Mouse (Mus musculus): Measurements from ENCODE around the gene Jsrp1.
A peak's percentile ranks its signal among the peaks of the same experiment; 100 is the strongest.

Gene Jsrp1

DNA sequence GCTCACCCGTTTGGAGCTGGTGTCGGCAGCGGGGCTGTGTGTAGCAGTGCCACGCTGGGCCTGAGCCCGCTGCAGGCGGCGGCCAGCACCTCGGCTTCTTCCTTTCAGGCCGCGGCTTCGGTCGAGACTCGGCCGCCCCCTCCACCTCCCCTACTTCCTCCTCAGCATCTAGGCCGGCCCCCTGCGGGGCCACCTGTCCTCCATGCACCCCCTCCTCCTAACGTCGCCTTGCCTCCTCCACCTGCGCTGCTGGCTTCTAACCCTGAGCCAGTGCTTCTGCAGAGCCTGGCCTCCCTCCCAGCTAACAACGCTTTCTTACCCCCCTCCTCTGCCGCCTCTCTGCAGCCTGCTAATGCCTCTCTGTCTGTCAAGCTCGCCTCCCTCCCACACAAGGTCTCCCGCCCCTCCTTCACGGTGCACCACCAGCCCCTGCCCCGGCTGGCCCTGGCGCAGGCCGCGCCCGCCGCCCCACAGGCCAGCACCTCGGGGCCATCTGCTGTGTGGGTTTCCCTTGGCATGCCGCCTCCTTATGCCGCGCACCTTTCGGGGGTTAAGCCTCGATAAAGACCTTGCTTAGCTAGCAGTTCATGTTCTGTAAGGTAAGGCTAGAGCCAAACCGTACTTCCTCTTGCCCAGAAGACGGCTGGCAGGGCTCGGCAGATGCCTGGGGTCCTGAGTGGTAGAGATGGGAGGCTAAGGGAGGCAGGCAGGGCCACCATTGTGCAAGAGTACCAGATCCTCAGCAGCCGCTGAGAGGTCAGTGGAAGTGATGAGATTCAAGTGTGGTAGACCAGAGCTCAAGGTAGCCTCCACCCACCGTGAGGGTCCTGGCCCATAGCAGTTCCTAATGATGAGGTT lies 20.9 kb downstream of the Jsrp1 start:
- DNase-seq (ENCODE audit: low spot score in 2 of 2): no peak

GRCm38 (mm10) chr10:80791476-80792174 lies 21.7 kb downstream of the Jsrp1 start:
- no peak for DNase-seq (ENCODE audit: low spot score in 2 of 2)

DNA sequence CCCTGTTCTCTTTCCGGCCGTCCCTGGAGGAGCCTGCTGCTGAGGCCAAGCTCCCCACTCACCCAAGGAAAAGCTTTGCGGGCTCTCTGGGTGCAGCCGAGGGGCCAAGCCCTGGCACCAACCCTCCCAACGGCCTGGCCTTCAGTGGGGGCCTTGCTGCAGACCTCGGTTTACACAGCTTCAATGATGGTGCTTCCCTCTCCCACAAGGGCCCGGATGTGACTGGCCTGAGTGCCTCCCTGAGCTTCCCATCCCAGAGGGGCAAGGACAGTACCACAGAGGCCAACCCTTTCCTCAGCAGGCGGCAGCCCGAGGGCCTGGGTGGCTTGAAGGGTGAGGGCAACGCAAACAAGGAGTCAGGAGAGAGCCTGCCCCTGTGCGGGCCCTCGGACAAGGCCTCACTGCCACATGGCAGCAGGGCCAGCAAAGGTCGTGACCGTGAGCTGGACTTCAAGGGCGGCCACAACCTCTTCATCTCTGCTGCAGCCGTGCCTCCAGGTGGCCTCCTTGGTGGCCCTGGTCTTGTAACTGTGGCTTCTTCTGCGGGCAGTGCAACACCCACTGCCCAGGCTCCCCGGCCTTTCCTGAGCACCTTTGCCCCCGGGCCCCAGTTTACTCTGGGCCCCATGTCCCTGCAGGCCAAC lies 22.4 kb downstream of the Jsrp1 start:
- no peak for DNase-seq (ENCODE audit: low spot score in 2 of 2)

GRCm38 (mm10) chr10:80787517-80787916 lies 25.8 kb downstream of the Jsrp1 start:
- no peak for DNase-seq (ENCODE audit: low spot score in 2 of 2)

DNA sequence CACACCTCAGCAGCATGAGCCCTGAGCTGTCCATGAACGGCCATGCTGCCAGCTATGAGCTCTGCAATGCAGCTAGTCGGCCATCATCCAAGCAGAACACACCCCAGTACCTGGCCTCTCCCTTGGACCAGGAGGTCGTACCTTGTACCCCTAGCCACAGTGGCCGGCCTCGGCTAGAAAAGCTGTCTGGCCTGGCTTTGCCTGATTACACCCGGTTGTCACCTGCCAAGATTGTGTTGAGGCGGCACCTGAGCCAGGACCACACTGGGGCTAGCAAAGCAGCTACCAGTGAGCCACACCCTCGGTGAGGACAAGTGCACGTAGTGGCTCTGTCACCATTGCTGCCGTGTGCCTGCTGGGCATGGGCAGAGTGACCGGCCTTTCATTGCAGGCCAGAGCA lies 27.3 kb downstream of the Jsrp1 start:
- DNase-seq (ENCODE audit: low spot score in 2 of 2): no peak

GRCm38 (mm10) chr10:80784871-80785270 lies 28.4 kb downstream of the Jsrp1 start:
- peak in 1 of 2 experiments; percentile 28 for DNase-seq (ENCODE audit: low spot score in 2 of 2)

GRCm38 (mm10) chr10:80784302-80784701 lies 29.0 kb downstream of the Jsrp1 start:
- DNase-seq (ENCODE audit: low spot score in 2 of 2): no peak

- DNase-seq (ENCODE audit: low spot score in 2 of 2): no peak
Measured at GRCm38 (mm10) chr10:80779565-80779964, 33.7 kb downstream of the Jsrp1 start.

- DNase-seq (ENCODE audit: low spot score in 2 of 2): no peak
Measured at GRCm38 (mm10) chr10:80777123-80777522, 36.2 kb downstream of the Jsrp1 start.

- DNase-seq (ENCODE audit: low spot score in 2 of 2): no peak
Measured at GRCm38 (mm10) chr10:80776358-80776869, 36.9 kb downstream of the Jsrp1 start.

GRCm38 (mm10) chr10:80775731-80776130 lies 37.6 kb downstream of the Jsrp1 start:
- DNase-seq (ENCODE audit: low spot score in 2 of 2): no peak

DNA sequence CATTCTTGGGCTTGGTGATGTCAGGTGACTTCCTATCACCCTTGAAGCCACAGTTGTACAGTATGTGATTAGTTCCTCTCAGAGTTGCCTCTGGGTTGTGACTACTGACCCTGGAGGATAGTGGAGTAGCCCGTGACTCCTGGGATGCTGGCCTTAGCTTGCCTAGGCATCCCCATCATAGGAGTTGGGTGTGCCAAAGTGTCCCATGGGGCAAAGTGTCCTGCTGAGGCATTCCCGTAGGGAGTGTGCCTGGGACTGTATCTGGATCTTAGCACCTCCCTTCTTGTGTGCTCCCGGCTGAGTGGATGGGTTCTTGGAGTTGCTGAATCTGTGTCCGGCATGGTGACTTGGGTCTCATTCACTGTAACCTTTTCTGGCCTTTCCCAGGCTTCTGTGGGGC lies 38.3 kb downstream of the Jsrp1 start:
- no peak for DNase-seq (ENCODE audit: low spot score in 2 of 2)

- DNase-seq (ENCODE audit: low spot score in 2 of 2): peak; percentile 92 to 95
Measured at GRCm38 (mm10) chr10:80774549-80774948, 38.7 kb downstream of the Jsrp1 start.

DNA sequence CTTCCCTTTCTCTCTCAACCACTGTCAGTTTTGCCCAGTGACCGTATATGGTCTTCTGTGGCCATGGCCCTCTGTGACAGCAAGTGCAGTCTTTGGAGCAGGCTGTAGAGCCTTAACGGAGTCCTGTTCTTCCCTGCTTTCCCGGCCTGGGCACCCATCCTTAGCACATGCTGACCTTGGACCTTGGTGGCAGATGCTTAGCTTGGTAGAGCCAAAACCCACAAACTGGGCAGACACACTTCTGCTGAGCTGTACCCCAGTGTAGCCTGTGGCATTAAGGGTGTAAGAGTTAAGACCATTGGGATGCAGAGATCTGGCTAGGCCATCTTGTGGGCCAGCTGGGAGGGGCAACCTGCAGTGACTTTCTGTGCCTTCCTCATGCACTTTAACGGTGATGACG lies 39.5 kb downstream of the Jsrp1 start:
- no peak for DNase-seq (ENCODE audit: low spot score in 2 of 2)

DNA sequence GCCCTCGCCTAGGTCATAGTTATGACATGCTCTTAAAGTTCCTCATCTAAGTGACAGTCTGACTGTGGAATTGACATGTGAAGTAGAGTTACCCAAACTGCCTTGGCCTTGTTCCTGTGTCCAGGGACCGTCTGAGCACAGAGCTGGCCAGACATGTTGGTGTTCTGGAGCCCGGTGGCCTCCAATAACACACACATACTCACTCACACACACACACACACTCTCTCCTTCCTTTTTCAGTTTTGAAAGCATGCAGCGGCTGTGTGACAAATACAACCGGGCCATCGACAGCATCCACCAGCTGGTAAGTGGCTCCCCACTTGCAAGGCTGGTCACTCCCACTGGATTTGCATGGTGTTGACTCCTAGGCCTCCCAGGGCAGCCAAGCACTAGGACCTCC lies 44.9 kb downstream of the Jsrp1 start:
- DNase-seq (ENCODE audit: low spot score in 2 of 2): no peak

DNA sequence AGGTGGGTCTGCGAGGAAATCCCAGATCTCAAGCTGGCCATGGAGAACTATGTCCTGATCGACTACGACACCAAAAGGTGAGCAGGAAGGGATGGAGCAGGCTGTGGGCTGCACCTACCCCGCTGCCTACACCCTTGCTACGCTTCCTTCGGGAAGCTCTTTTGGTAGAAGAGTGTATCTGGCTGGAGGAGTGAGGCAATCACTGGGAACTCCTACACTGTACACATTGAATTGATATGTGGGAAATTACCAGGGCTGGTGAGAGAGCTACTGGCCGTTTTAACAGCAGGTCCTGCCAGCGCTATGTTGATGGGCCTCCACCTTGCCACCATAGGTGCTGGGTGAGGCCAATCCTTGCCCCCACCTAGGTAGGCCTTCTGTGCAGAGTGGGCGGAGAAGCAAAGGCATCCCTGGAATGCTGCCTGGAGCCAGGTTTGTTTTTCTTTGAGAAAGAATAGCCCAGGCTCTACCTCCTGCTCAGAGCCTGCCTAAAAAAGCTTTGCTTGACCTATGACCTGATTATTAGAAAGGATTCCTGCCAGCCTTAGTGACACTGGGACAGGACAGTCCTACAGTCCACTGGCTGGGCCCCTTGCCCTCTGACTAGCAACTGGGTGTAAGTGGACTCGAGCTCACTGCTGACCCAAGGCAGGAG lies 47.0 kb downstream of the Jsrp1 start:
- no peak for DNase-seq (ENCODE audit: low spot score in 2 of 2)

DNA sequence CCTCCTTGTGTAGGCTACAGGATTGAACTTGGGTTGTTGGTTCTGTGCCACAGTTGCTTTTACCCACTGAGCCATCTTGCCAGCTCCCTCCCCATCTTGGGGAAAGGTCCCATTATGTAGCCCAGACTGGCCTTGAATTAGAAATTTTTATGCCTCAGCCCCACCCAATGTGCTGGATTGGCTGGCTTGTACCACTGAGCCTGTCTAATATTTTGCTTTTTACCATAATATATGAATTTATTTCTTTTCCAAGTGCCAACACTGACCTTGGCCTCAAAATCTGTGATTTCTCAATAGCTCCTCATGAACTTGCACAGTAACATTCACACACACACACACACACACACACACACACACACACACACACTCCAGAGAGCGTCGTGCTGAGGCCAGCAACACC lies 47.6 kb downstream of the Jsrp1 start:
- no peak for DNase-seq (ENCODE audit: low spot score in 2 of 2)

DNA sequence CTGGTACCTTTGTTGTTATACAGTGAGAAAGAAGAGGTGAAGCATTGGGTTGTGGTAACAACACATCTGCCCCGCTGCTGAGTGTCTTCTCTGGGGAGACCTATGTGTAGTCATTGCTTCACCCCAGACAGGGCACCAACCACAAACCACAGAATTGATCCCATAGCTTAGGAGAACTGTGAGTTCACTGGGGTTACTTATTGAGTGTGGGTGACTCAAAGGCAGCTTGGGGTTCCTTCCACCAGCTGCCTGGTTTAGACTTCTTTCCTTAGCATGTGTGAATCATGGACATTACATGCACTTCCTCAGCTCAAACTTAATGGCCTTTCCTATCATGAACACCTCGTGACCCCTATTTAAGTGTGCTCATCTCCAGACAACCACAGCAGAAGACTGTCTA lies 49.8 kb downstream of the Jsrp1 start:
- DNase-seq (ENCODE audit: low spot score in 2 of 2): no peak

DNA sequence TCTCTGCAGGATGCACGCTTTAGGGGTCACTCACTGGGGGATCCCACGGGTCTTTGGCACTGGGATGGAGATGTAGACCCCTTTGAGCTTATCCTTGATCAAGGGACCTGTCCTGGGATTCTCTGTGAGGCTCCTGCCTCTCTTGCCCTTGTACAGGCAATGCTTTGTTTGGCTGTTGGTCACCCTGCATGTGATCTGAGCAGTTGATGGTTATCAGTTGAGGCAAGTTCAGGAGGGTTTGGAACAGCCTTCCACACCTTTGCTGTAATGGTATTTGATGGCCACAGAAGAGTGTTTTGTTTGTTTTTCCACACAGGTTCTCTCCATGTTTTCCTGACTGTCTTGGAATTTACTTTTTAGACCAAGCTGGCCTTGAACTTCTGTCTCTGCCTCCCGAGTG lies 51.5 kb downstream of the Jsrp1 start:
- no peak for DNase-seq (ENCODE audit: low spot score in 2 of 2)

- DNase-seq (ENCODE audit: low spot score in 2 of 2): no peak
Measured at GRCm38 (mm10) chr10:80760596-80761524, 52.4 kb downstream of the Jsrp1 start.

DNA sequence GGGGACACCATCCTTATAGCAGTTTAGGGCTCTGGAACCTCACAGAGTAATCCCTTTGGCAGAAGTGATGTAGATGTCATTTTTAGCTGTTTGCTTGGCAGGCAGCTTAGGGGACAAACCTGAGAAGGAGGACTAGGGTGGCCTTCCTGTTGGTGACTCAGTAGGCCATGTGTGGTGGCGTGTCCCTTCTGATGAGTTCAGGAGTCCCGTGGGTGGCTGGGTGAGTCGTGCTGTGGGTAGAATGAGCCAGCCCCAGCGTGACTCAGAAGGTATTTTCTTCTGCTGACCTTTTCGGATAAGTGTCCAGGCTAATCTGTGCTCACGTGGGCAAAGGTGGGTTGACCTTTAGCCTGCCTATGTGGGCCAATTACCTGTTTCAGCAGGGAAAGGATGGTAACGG lies 54.6 kb downstream of the Jsrp1 start:
- no peak for DNase-seq (ENCODE audit: low spot score in 2 of 2)
